Mouse (Mus musculus): Measurements from ENCODE around the gene Tex101.

The Tex101 gene

GRCm38 (mm10) chr7:24636264-24636663 lies 40.2 kb downstream of the Tex101 start, which contains the start of gene Lypd3:
Lypd3 (plus strand) TSS chr7:24636550.
- WGBS: 38% methylated on average over 15 of the region's 15 CpGs

GRCm38 (mm10) chr7:24630116-24630880 lies 46.2 kb downstream of the Tex101 start:
- WGBS: 88% methylated on average over 10 of the region's 10 CpGs

- 86% methylated on average over 4 of the region's 4 CpGs for WGBS
These were observed 46.8 kb downstream of the Tex101 start for GRCm38 (mm10) chr7:24629672-24630071.

- WGBS: 21% methylated on average over 33 of the region's 33 CpGs
These were observed 47.5 kb downstream of the Tex101 start for GRCm38 (mm10) chr7:24628685-24629610.

- WGBS: 82% methylated on average over 6 of the region's 6 CpGs
These were observed 53.5 kb downstream of the Tex101 start for GRCm38 (mm10) chr7:24622967-24623366.

- WGBS: 88% methylated on average over 3 of the region's 3 CpGs
These were observed 55.3 kb downstream of the Tex101 start for GRCm38 (mm10) chr7:24621193-24621592.

- 75% methylated on average over 13 of the region's 13 CpGs for WGBS
These were observed 56.6 kb downstream of the Tex101 start for GRCm38 (mm10) chr7:24619671-24620397.

- 88% methylated on average over 8 of the region's 8 CpGs for WGBS
These were observed 58.1 kb downstream of the Tex101 start for GRCm38 (mm10) chr7:24618374-24618773.
